Comparison of ENCODE assay signal across 8 mouse cellular contexts in genomic region chr19:21104462-21104936, GRCm38 (mm10).
DNase-seq lines count a peak whose midpoint lies in the region; ATAC-seq and TF ChIP-seq lines count a peak whose summit lies in the region.

No protein-coding gene starts in this region.

- TF ChIP-seq EP300 in liver, postnatal 0 days (IDR thresholded peaks at IDR 0.05; ENCODE audit: low read depth) = no peak

- peaks cover 17% of the 10 kb centered on the region for H3K4me1 ChIP-seq in liver, postnatal 0 days (ENCODE audit: insufficient read depth)

- H3K4me2 ChIP-seq in liver, postnatal 0 days (ENCODE audit: low read depth, low read length) = no peak overlapping the region

- TF ChIP-seq CTCF in liver, postnatal 0 days (IDR thresholded peaks at IDR 0.05; ENCODE audit: low read depth) = no peak

- peak; percentile 86 for ATAC-seq in CD4-positive, CD25-positive, alpha-beta regulatory T cell, adult 4 months
- ATAC-seq in liver, postnatal 0 days = peak; percentile 76

- peak; percentile 99 for DNase-seq in 3T3-L1 (ENCODE audit: low read depth, low spot score)
- peak; percentile 43 for DNase-seq in c-Kit-positive CD71-negative TER-119-negative erythroid progenitor cells, embryonic 14.5 days (ENCODE audit: low read depth)
- DNase-seq in liver, postnatal 0 days = peak; percentile 30
- DNase-seq in testis, postnatal 10 days (ENCODE audit: low spot score) = peak; percentile 43
- DNase-seq in embryo, embryonic 10.5 days (ENCODE audit: low spot score) = no peak
- DNase-seq in left cerebral cortex, adult 9 months (ENCODE audit: low spot score in 2 of 2) = no peak
- DNase-seq in layer of hippocampus, adult 9-10 months (ENCODE audit: low spot score) = no peak

- H3K27me3 ChIP-seq in liver, postnatal 0 days (ENCODE audit: insufficient read depth, low read length) = no peaks in the 10 kb centered on the region

- WGBS in liver, postnatal 0 days (ENCODE audit: insufficient replicate concordance) = 37% methylated on average over 8 of the region's 8 CpGs

- no peak overlapping the region for H3K9ac ChIP-seq in liver, postnatal 0 days (replicated peaks)

- no peaks in the 10 kb centered on the region for H3K9me3 ChIP-seq in liver, postnatal 0 days (ENCODE audit: low read length)

- H3K36me3 ChIP-seq in liver, postnatal 0 days (replicated peaks; ENCODE audit: insufficient read depth, low read length) = no peaks in the 10 kb centered on the region

- H3K27ac ChIP-seq in liver, postnatal 0 days (ENCODE audit: low read depth) = no peak overlapping the region

- no peak overlapping the region for H3K4me3 ChIP-seq in liver, postnatal 0 days (ENCODE audit: low read depth, low read length)

Comparison
In these comparisons a context has a peak if more than half of its experiments do, and no peak if none do; other contexts are left out.
1. DNase-seq: peak in 3T3-L1 (single experiment), c-Kit-positive CD71-negative TER-119-negative erythroid progenitor cells, embryonic 14.5 days (single experiment), liver, postnatal 0 days (single experiment) and testis, postnatal 10 days (single experiment); none in embryo, embryonic 10.5 days (single experiment), left cerebral cortex, adult 9 months (0 of 2) and layer of hippocampus, adult 9-10 months (single experiment).